Mouse (Mus musculus) thymus, adult 18-20 months (tissue): Measurements from ENCODE around the gene Vps4b.
"Not testable (repeated sequence)": the region's sequence is repeated elsewhere in the genome, so short reads cannot be mapped to it uniquely, and the experiment has no call there.

Experiments
- DNase-seq, 2 experiments: peaks; one replicate each; pipeline ENCODE4 v3.0.0; 2022; ENCODE audit warnings: mixed read lengths in 2 of 2

The Vps4b gene

GRCm38 (mm10) chr1:106750656-106751055 is 45.9 kb downstream of the Vps4b start:
- DNase-seq: no peak

DNA sequence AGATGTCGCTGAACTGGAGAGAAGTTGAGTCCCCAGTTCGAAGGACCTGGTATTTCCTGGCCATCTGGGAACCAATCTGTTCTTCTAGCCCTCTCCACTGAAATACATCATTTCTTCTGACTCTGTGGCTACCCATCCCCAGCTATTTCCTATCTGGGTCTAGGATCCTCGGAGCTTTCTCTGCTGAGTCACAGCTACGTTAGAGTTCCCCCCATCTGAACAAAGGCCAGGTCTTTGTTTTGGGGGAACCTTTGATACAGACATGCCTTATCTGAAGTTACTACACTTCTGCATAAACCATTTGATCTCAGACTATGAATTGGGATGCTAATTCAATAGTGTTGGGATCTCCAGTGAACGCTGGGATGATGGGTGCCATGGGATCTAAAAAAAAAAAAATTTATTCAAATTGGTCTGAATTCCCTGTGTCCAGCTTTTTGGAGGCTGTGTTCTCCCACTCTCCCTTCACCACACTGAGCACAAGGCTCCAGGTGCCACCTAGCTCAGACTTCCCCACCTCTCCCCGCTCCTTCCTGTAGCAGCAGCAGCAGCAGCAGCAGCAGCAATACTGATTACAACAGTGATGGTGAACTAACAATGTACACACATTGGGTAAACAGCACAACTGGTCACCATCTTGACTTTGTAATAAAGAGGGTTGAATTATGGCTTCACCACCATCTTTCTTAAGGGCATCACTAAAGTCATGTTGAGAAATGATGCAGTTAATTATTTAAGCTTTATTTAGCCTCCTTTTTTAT is 47.8 kb downstream of the Vps4b start:
- no peak for DNase-seq

- no peak for DNase-seq
These were observed 53.5 kb downstream of the Vps4b start for GRCm38 (mm10) chr1:106742980-106743379.

GRCm38 (mm10) chr1:106740735-106741134 is 55.8 kb downstream of the Vps4b start:
- DNase-seq: no peak

GRCm38 (mm10) chr1:106739810-106740209 is 56.7 kb downstream of the Vps4b start:
- no peak for DNase-seq

GRCm38 (mm10) chr1:106738092-106738491 is 58.4 kb downstream of the Vps4b start:
- peak in 1 of 2 experiments; percentile 22 for DNase-seq

DNA sequence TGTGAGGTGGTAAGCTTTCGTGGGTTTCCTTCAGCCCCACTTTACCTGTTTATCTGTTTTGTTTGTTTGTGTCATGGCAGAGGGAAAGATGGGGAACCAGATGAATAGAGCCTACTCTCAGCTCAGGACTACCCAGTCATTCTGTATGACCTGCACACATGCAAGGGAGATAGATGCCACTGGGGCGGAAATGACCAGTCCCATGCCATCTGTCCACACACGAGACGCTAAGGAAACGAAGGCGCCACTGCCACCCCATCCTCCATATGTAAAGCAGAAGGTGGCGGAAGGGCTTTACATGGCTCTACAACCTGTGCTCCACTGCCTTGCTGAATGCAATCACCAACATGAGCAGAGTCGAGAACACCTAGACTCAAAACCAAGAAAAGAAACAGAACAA is 60.3 kb downstream of the Vps4b start:
- DNase-seq: no peak

DNA sequence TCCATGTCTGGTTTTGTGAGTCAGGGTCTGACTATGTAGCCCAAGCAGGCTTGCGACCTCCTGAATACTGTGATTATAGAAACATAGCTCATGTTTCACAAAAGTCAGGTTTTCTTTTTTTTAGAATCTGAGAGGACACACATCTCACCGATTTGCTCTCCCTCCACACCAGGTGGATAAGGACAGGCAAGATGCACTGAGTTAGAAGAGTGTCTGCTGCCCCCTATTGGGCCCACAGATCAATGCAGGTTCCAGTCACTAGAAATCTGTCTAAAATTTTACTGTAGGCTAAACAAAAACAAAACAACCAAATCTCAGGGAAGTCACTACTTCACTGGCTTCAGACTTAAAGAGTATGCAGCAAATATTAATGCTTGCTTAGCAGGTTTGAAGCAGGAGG is 60.9 kb downstream of the Vps4b start:
- no peak for DNase-seq

DNA sequence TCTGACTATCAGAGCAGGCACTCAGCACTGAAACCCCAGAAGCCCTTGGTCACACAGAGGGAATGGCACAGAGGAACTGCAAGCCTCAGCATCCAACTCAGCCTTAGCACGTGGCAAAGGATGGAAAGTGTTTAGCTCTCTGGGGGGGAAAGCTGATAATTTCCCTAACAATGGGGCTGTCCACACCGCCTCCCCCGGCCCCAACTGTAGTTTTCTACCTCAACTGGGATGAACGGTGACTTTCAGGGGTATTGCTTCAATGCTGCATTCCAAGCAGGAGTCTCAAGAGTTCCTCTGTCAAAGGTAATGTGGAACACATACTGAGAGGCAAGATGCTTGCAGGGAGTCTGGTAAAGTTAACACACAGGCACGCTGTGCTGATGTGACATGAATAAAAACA is 74.5 kb downstream of the Vps4b start:
- DNase-seq: no peak

- not testable (repeated sequence) for DNase-seq
These were observed 78.8 kb downstream of the Vps4b start for GRCm38 (mm10) chr1:106717736-106718135.

DNA sequence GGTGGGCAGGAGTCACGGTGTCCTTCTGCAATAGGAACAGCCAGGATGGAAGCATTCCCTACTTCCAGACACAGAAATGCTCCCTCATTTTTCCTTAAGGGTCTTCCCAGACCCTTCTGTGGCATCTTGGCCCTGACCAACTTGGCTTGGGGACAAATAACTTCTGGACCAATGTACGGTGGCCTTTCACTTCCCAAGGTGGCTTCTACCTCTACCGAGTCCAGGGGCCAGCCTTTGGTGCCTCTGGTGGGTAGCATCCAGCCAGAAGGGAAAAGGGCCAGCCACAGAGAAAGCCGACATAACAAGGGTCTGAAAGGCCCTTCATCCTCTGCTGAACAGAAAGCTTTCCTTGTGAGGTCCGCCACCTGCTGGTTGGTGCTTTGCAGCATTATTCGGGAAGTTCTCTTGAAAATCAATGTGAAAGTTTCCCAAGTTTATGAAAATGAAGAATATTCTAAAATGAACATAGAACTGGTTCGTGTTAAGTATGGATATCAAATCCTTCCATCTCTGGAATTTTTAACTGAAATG is 79.4 kb downstream of the Vps4b start:
- DNase-seq: peak; percentile 50 to 51

GRCm38 (mm10) chr1:106716141-106716540 is 80.4 kb downstream of the Vps4b start:
- no peak for DNase-seq

GRCm38 (mm10) chr1:106715111-106716083 is 81.1 kb downstream of the Vps4b start:
- no peak for DNase-seq

GRCm38 (mm10) chr1:106714530-106714981 is 82.0 kb downstream of the Vps4b start:
- DNase-seq: no peak
